Mouse (Mus musculus) embryonic fibroblast, embryonic 13.5 days (primary cell): Measurements from ENCODE around the gene Il12rb1.

Source experiments
- CTCF ChIP-seq: IDR thresholded peaks from 2 replicates; pipeline ENCODE4 v1.5.1; 2011; ENCODE audit warnings: mild to moderate bottlenecking, control low read depth, low read length, moderate library complexity, borderline replicate concordance; ENCODE audit not compliant: insufficient read depth
- POLR2A ChIP-seq: IDR thresholded peaks from 2 replicates; pipeline ENCODE4 v1.6.1; 2011; ENCODE audit warnings: low read depth, mild to moderate bottlenecking, control low read depth, low read length, moderate library complexity

- TF ChIP-seq CTCF (no peak), POLR2A (peak; percentile 81)
Observed at GRCm38 (mm10) chr8:70760775-70761406, 47.4 kb upstream of the Il12rb1 start, which contains the start of gene Mpv17l2.
